Mouse (Mus musculus) kidney, adult 2 months (tissue): Measurements from ENCODE around the gene Slc2a3. TPM values are rescaled to one million over a fixed set of nuclear protein-coding genes. Genes with fewer than 3 reads are reported as not detected.
A peak's percentile ranks its signal among the peaks of the same experiment; 100 is the strongest.
"Not testable (repeated sequence)": the region's sequence is repeated elsewhere in the genome, so short reads cannot be mapped to it uniquely, and the experiment has no call there.

ENCODE experiments used
- DNase-seq: peaks from one replicate; pipeline ENCODE4 v3.0.0; 2021
- H3K27ac ChIP-seq: fragments of 200-500 bp; 2 replicates; pipeline ENCODE4 v1.5.1; 2012; ENCODE audit warnings: low read depth, low read length, control low read depth, inconsistent platforms; ENCODE audit not compliant: insufficient read depth
- H3K27me3 ChIP-seq: fragments of 200-500 bp; replicated peaks from 2 replicates; pipeline ENCODE4 v1.6.1; 2012; ENCODE audit warnings: mild to moderate bottlenecking, moderate library complexity, low read length, inconsistent platforms; ENCODE audit not compliant: control insufficient read depth, insufficient read depth
- H3K36me3 ChIP-seq: fragments of 200-500 bp; 2 replicates; pipeline ENCODE4 v1.6.1; 2012; ENCODE audit warnings: mild to moderate bottlenecking, moderate library complexity, low read length, inconsistent platforms; ENCODE audit not compliant: control insufficient read depth, insufficient read depth
- H3K4me1 ChIP-seq: fragments of 200-500 bp; 2 replicates; pipeline ENCODE4 v1.6.1; 2011; ENCODE audit warnings: low read length; ENCODE audit not compliant: control insufficient read depth, insufficient read depth
- H3K4me3 ChIP-seq: fragments of 200-500 bp; 2 replicates; pipeline ENCODE4 v1.5.1; 2011; ENCODE audit warnings: mild to moderate bottlenecking, low read depth, low read length, control low read depth; ENCODE audit not compliant: insufficient read depth
- CTCF ChIP-seq: fragments of 200-500 bp; conservative IDR thresholded peaks from 2 replicates; pipeline ENCODE4 v1.5.1; 2011; ENCODE audit warnings: low read depth, mild to moderate bottlenecking, control low read depth, low read length, moderate library complexity, mixed read lengths; ENCODE audit not compliant: insufficient read depth, insufficient read length
- POLR2A ChIP-seq: fragments of 200-500 bp; IDR thresholded peaks from one replicate; pipeline ENCODE4 v1.6.1; 2011; ENCODE audit warnings: low read depth, low read length, control low read depth
- WGBS: fragments of 180-500 bp; shearing (Covaris S2); methylation state at CpG from one replicate; pipeline ENCODE4 v1.1.7; 2018; 5-methylcytosine and 5-hydroxymethylcytosine counted together
- polyA plus RNA-seq: library from polyadenylated mRNA; depleted of rRNA; stranded (reverse); fragments of >200 nt; gene quantifications from 2 replicates; pipeline ENCODE4 v1.2.3, GENCODE M21; 2012

Slc2a3 gene
- polyA plus RNA-seq, 1 experiment = 2.7 TPM

DNA sequence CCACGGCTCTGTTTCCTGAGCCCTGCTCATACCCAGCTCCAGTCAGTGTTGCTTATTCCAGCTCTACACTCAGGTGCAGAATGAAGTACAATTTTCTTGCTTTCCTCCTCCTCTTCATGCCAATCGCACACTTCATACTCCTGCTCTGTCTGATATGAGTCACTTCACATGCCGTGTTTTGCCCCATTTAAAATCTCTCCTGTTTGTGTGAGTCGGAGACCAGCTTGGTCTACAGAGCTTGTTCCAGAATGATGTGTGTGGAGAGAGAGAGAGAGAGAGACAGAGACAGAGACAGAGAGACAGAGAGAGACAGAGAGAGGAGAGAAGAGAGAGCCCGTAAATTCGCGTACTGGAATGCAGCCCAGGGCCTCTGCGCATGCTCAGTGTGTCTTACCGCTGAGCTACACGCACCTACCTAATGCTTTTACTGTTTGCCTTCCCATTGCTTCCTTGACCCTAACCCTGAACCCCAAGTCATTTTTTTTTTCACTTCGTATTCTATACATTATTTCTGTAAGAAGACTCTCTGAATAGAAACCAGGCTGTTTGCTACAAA, 30.6 kb downstream of the Slc2a3 start:
- Histone ChIP-seq H3K4me1 (no peaks in the 10 kb centered on the region), H3K36me3 (no peaks in the 10 kb centered on the region), H3K27me3 (no peaks in the 10 kb centered on the region), H3K4me3 (no peak overlapping the region), H3K27ac (no peak overlapping the region)
- no peak for TF ChIP-seq POLR2A
- TF ChIP-seq CTCF = no peak
- no peak for DNase-seq
- 90% methylated on average over 11 of the region's 11 CpGs for WGBS

DNA sequence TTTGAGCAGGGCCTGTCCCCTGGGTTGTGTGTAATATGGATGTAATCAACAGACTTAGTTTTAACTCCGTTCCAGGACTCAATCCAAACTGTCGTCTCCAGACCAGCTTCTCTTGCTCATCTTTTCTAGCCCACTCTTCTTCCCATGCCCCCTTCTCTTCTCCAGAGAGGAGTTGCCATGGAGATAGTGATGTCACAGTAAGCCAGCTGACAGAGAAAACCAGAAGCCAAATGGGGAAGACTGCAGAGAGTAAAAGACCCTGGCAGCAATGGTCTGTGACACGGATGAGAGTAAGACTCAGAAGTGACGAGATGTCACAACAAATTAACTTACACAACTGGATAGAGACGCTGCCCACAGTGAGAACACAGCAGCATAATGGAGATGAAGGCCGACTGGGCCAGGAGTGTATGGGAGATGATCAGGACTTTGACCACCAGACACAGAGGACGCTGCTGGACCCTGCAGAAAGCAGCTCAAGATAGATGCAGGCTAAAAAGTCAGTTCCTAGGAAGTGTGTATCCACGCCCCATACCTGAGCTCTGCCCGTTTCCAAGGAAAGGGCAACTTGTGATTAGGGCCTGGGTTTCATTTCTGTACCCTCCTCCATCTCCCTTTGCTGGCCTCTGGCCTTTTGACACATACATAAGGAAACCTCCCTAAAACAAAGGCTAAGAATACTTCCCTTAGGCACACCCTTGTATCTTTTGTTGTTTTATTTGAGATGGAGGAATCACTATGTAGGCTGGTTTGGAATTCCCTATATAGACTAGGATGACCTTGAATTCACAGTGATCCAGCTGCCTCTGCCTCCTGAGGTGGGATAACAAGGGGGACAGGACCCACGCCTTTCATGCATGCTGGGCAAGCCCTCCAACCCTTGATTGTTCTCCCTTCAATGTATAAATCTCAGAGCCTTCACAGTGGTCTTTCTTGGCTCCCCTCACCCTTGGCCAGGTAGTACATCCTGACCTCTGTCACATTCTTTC, 31.4 kb downstream of the Slc2a3 start:
- Histone ChIP-seq H3K27ac (no peak overlapping the region), H3K4me1 (no peaks in the 10 kb centered on the region), H3K4me3 (no peak overlapping the region), H3K27me3 (no peaks in the 10 kb centered on the region), H3K36me3 (no peaks in the 10 kb centered on the region)
- WGBS = 74% methylated on average over 10 of the region's 10 CpGs
- DNase-seq = no peak
- no peak for TF ChIP-seq POLR2A
- no peak for TF ChIP-seq CTCF

DNA sequence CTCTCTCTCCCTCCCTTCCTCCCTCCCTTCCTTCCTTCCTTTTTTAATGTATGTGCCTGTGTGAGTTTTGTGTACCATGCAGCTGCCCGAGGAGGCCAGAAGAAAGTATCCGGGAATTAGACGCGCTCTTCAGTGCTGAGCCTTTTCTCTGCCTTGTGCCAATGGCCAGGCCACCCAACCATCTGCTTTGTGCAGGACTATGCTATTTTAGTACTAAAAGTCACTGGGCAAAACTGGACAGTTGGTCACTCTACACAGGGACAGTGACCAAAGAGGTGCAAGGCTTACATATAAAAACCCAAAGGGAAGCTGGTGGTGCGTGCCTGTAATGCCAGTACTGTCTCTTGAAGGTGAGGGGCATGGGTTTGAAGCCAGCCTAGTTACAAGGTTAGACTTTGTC, 33.2 kb downstream of the Slc2a3 start:
- H3K27me3 ChIP-seq = no peaks in the 10 kb centered on the region
- TF ChIP-seq POLR2A (no peak), CTCF (no peak)
- WGBS = 85% methylated on average over 5 of the region's 5 CpGs
- H3K4me3 ChIP-seq = no peak overlapping the region
- no peaks in the 10 kb centered on the region for H3K4me1 ChIP-seq
- no peaks in the 10 kb centered on the region for H3K36me3 ChIP-seq
- no peak for DNase-seq
- H3K27ac ChIP-seq = no peak overlapping the region

DNA sequence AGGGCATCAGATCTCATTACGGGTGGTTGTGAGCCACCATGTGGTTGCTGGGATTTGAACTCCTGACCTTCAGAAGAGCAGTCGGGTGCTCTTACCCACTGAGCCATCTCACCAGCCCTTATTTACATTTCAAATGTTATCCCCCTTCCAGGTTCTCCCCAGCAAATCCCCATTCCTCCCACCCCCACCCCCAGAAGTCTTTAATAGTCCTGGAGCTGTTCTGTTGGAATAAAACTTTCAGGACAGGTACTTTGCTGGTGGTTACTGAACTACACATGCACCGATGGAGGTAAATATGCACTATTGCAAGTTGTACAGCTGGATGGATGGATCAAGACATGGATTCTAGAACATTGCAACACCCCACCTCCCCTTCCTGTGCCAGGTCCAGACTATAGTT, 34.4 kb downstream of the Slc2a3 start:
- 68% methylated on average over 3 of the region's 3 CpGs for WGBS
- H3K4me3 ChIP-seq, H3K36me3 ChIP-seq, H3K27ac ChIP-seq, H3K27me3 ChIP-seq, DNase-seq, H3K4me1 ChIP-seq: not testable (repeated sequence)

DNA sequence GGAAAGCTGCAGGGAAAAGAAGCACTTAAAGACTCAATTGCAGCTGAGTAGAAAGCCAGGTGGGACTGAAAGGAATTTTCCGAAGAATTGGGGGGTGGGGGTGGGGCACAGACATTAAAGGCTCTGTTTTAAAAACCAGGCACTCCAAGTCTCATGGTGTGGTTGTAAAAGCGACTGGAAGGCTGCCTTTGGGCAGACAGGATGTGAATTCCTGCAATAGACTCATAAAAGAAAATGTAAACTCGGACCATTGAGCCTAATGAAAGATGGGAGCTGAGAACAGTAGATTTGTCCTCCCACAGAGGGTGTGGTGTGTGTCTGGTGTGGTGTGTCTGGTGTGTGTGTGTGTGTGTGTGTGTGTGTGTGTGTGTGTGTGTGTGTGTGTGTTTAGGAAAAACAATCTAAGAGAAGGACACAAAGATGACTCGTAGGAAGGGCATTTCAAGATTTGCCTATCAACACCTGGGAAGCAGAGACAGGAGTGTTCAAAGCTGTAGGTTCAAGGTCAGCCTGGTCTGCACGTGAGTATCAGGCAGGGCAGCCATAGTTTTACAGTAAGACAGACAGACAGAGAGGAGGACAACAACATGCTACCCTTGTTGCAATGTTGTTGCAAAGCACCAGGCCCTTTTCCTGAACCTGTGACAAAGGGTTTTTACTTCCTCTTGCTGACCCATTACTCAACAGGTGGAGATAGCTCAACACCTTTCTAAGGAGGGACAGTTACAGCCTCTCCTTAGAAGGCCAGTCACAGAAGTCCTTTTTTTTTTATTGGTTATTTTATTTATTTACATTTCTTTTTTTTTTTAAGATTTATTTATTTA, 35.1 kb downstream of the Slc2a3 start:
- 31% methylated on average over 5 of the region's 5 CpGs for WGBS
- no peak for DNase-seq
- TF ChIP-seq CTCF (no peak), POLR2A (no peak)

DNA sequence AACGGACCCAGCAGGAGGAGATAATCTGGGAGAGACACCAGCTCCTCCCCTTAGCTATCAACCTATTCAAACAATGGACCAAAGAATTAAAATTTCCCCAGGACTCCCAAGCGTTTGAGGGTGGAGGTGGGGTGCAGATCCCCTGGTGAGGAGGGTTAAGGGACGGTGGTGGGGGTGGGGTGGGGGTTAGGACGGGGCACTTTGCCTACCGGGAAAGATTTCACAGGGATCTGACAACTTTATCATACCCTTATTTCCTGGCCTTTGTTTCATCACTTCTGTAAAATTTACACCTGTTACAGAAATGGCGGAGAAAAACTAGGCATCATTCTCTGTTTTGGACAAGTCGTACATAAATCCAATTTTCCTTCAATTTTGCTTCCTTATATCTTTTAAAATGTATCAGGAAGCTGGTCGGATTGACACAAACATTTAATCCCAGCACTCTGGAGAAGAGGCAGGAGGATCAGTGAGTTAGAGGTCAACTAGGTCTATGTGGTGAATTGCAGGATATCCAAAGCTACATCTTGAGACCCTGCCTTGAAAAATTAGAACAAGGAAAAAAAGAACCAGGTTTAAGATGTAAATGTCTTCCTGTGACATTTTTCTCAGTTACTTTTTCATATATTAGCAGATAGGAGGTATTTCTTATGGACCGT, 36.0 kb downstream of the Slc2a3 start:
- TF ChIP-seq POLR2A = no peak
- TF ChIP-seq CTCF = no peak
- no peak for DNase-seq
- no peaks in the 10 kb centered on the region for H3K36me3 ChIP-seq
- H3K27ac ChIP-seq = no peak overlapping the region
- no peaks in the 10 kb centered on the region for H3K27me3 ChIP-seq
- 0 out of 2 replicates have a peak overlapping the region, but pooled peaks have one; percentile 38 for H3K4me3 ChIP-seq
- WGBS = 23% methylated on average over 9 of the region's 9 CpGs
- no peaks in the 10 kb centered on the region for H3K4me1 ChIP-seq

More for the DNA sequence above, 35.1 kb downstream of the Slc2a3 start:
- Histone ChIP-seq H3K36me3 (no peaks in the 10 kb centered on the region), H3K4me3 (no peak overlapping the region), H3K27ac (no peak overlapping the region), H3K4me1 (no peaks in the 10 kb centered on the region), H3K27me3 (no peaks in the 10 kb centered on the region)
